Comparison of ENCODE assay signal across 16 mouse cellular contexts in genomic region chr17:85168761-85169160, GRCm38 (mm10).
"Had no signal": no experiment of that assay in that cellular context is flagged by ENCODE, and none has a peak within 500 bp of the region (broad histone marks: within the 10 kb centered on the region; RNA-seq: fewer than 3 reads in every experiment).

No protein-coding gene starts in this region.

- H3K27me3 ChIP-seq: neural tube, embryonic 13.5 days; neural tube, embryonic 15.5 days; stomach, embryonic 15.5 days had no signal

- H3K4me3 ChIP-seq: neural tube, embryonic 13.5 days; neural tube, embryonic 15.5 days; stomach, embryonic 15.5 days had no signal

- H3K4me1 ChIP-seq: neural tube, embryonic 15.5 days; stomach, embryonic 15.5 days had no signal

- DNase-seq: retina, postnatal 1 day; right cerebral cortex, adult 18-20 months; right cerebral cortex, postnatal 14 days; right cerebral cortex, postnatal 25 days; right cerebral cortex, postnatal 4 days; spleen, adult 18-20 months; thymus, adult 18-20 months; thymus, adult 2 months; thymus, postnatal 14 days; thymus, postnatal 25 days; thymus, postnatal 36 days; thymus, postnatal 4 days had no signal

- H3K4me2 ChIP-seq: neural tube, embryonic 13.5 days; neural tube, embryonic 15.5 days; stomach, embryonic 15.5 days had no signal

- H3K27ac ChIP-seq: neural tube, embryonic 13.5 days; neural tube, embryonic 15.5 days; stomach, embryonic 15.5 days; stomach, postnatal 0 days had no signal

- H3K9me3 ChIP-seq: neural tube, embryonic 13.5 days; neural tube, embryonic 15.5 days; stomach, embryonic 15.5 days had no signal

- H3K36me3 ChIP-seq: neural tube, embryonic 13.5 days; neural tube, embryonic 15.5 days; stomach, embryonic 15.5 days had no signal

- H3K9ac ChIP-seq: neural tube, embryonic 13.5 days; neural tube, embryonic 15.5 days; stomach, embryonic 15.5 days had no signal
